Mouse (Mus musculus) spleen, adult 18-20 months (tissue): ENCODE results near the gene Dpep2nb.

Experiments
- DNase-seq, 2 experiments: peaks; one replicate each; pipeline ENCODE4 v3.0.0; 2022; ENCODE audit warnings: mixed read lengths in 2 of 2

The Dpep2nb gene

GRCm38 (mm10) chr8:105959350-105959749 is 46.4 kb downstream of the Dpep2nb start:
- DNase-seq = no peak

DNA sequence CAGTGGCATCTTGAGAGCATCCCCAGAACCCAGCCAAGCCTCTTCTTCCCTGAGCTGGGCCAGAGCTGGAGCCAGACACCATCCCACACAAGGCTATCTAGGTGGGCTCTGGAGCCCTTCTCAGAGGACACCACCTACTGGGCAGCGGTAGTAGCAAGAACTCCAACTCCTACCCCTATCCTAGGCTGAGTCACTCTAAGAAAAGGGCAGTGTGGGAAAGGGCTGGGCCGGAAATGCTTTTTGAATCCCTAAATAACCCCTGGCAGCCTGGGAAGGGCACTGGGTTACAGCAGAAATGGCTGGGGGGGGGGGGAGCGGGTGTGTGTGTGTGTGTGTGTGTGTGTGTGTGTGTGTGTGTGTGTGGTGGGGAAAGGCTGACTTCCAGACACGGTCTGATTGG is 48.0 kb downstream of the Dpep2nb start:
- DNase-seq = no peak

GRCm38 (mm10) chr8:105956556-105956955 is 49.2 kb downstream of the Dpep2nb start:
- no peak for DNase-seq

DNA sequence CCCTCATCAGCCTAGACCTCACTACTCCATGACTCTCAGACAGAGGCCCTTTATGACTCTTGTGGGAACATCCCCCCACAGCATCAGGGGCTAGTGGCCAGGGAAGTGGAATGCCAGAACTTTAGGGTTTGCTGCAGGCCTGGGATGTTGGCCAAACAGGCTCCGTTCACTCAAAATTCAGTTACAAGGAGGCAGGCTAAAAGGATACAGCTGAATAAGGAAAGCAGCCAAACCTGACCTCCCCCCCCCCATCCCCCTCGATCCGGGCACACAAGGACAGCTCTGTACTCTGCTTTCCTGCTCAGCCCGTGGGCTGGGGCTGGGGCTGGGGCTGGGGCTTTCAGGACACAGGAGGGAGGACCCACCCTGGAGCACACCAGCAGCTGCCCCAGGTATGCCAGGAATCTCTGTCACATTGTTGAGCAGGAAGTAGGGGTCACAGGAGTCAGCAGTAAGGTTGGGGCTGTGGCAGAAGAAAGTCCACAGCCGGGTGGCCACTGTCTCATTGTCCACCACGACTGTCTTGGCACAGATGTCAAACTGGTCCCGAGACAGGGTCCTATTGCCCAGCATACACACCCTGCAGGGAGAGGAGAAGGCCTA is 54.6 kb downstream of the Dpep2nb start:
- no peak for DNase-seq

- DNase-seq = no peak
Measured at GRCm38 (mm10) chr8:105949350-105949749, 56.4 kb downstream of the Dpep2nb start.
